Mouse (Mus musculus) erythroblast, embryonic 14.5 days (primary cell): ENCODE results near the gene Vstm2l.

Source experiments
- GATA1 ChIP-seq: IDR thresholded peaks from 2 replicates; pipeline ENCODE4 v1.6.1; 2012; ENCODE audit warnings: low read length, inconsistent platforms, mixed read lengths
- TAL1 ChIP-seq: IDR thresholded peaks from 3 replicates; pipeline ENCODE4 v1.6.1; 2012; ENCODE audit warnings: low read length, inconsistent platforms, mixed read lengths

DNA sequence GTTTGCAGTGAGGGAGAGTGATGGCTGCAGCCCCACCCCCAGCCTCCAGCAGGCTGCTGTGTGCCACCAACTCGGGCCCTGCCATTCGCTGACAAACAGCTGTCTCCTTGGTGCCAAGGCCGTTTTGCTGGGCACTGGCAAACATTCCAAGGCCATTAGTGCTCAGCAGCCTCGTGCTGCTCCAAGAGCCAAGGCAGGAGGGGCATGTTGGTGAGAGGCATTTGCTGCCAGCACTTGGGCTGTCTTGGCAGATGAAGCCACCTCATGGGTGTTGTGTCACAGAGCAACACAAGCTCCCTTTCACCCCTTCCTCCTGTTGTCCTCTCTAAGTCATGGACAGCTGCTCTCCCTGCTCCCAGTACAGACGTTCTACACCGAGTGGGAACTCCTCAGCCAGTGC, 41.2 kb upstream of the Vstm2l start:
- TF ChIP-seq TAL1 (no peak), GATA1 (no peak)
